Mouse (Mus musculus) C2C12 (cell line): Measurements from ENCODE around the gene Nt5c2. TPM values are rescaled to one million over a fixed set of nuclear protein-coding genes. Genes with fewer than 3 reads are reported as not detected.
A peak's percentile ranks its signal among the peaks of the same experiment; 100 is the strongest.

Source experiments
- H3K27me3 ChIP-seq: one replicate; pipeline ENCODE4 v1.6.1; 2011; ENCODE audit not compliant: control insufficient read depth, insufficient read depth, insufficient read length
- H3K36me3 ChIP-seq: one replicate; pipeline ENCODE4 v1.6.1; 2011; ENCODE audit not compliant: control insufficient read depth, insufficient read depth
- H3K4me3 ChIP-seq: one replicate; pipeline ENCODE4 v1.5.1; 2011; ENCODE audit warnings: mild to moderate bottlenecking, control low read depth; ENCODE audit not compliant: poor library complexity, insufficient read depth, severe bottlenecking
- H3K79me2 ChIP-seq: one replicate; pipeline ENCODE4 v1.6.1; 2011; ENCODE audit not compliant: control insufficient read depth, insufficient read depth
- H3K79me3 ChIP-seq: one replicate; pipeline ENCODE4 v1.6.1; 2011; ENCODE audit warnings: low read depth, control low read depth
- H3ac ChIP-seq: one replicate; pipeline ENCODE3; 2011; ENCODE audit warnings: low read depth; ENCODE audit not compliant: control insufficient read depth, insufficient read length
- CEBPB ChIP-seq: IDR thresholded peaks from one replicate; pipeline ENCODE4 v1.6.1; 2011; ENCODE audit warnings: low read depth, mild to moderate bottlenecking, control low read depth, moderate library complexity
- CTCF ChIP-seq: IDR thresholded peaks from one replicate; pipeline ENCODE4 v1.5.1; 2011; ENCODE audit not compliant: control insufficient read depth, insufficient read depth, insufficient read length
- FOSL1 ChIP-seq: IDR thresholded peaks from one replicate; pipeline ENCODE4 v1.8.0; 2011; ENCODE audit warnings: mild to moderate bottlenecking, low read length; ENCODE audit not compliant: poor library complexity, insufficient read depth, severe bottlenecking
- MAX ChIP-seq: IDR thresholded peaks from one replicate; pipeline ENCODE4 v1.6.1; 2011; ENCODE audit warnings: mild to moderate bottlenecking, control low read depth
- MYOD1 ChIP-seq: IDR thresholded peaks from one replicate; pipeline ENCODE4 v1.6.1; 2011; ENCODE audit warnings: low read depth; ENCODE audit not compliant: control insufficient read depth, insufficient read length
- MYOG ChIP-seq: IDR thresholded peaks from one replicate; pipeline ENCODE4 v1.6.1; 2011; ENCODE audit not compliant: control insufficient read depth, insufficient read length; ENCODE audit errors: extremely low read depth
- USF1 ChIP-seq: IDR thresholded peaks from one replicate; pipeline ENCODE4 v1.6.1; 2011; ENCODE audit warnings: low read depth, mild to moderate bottlenecking, control low read depth, moderate library complexity
- polyA plus RNA-seq: library from polyadenylated mRNA; unstranded; fragments of >200 nt; fragmentation: generic; extraction: Trizol; gene quantifications from one replicate; pipeline ENCODE4 v1.2.1, GENCODE M21; 2012; ENCODE audit warnings: missing spikeins

The Nt5c2 gene
- polyA plus RNA-seq, 1 experiment = 18.2 TPM

GRCm38 (mm10) chr19:46889666-46890065 is 125.3 kb downstream of the Nt5c2 start:
- Histone ChIP-seq H3K27me3 (no peaks in the 10 kb centered on the region), H3K79me3 (no peaks in the 10 kb centered on the region), H3K79me2 (no peaks in the 10 kb centered on the region), H3ac (no peak overlapping the region), H3K4me3 (no peak overlapping the region), H3K36me3 (peaks cover 79% of the 10 kb centered on the region)
- TF ChIP-seq MYOD1 (no peak), USF1 (no peak), MYOG (no peak), CTCF (no peak), CEBPB (no peak), MAX (no peak), FOSL1 (no peak)

GRCm38 (mm10) chr19:46887811-46888527 is 127.0 kb downstream of the Nt5c2 start:
- TF ChIP-seq MAX (no peak), FOSL1 (no peak), CTCF (no peak)
- Histone ChIP-seq H3K79me2 (no peaks in the 10 kb centered on the region), H3K27me3 (no peaks in the 10 kb centered on the region), H3K4me3 (no peak overlapping the region), H3K79me3 (no peaks in the 10 kb centered on the region), H3ac (no peak overlapping the region), H3K36me3 (peaks cover 86% of the 10 kb centered on the region)

GRCm38 (mm10) chr19:46886826-46887225 is 128.1 kb downstream of the Nt5c2 start:
- Histone ChIP-seq H3ac (no peak overlapping the region), H3K4me3 (no peak overlapping the region), H3K79me3 (no peaks in the 10 kb centered on the region), H3K27me3 (no peaks in the 10 kb centered on the region), H3K36me3 (peaks cover 87% of the 10 kb centered on the region), H3K79me2 (no peaks in the 10 kb centered on the region)
- TF ChIP-seq CTCF (no peak), FOSL1 (no peak), MYOD1 (no peak), CEBPB (no peak), USF1 (no peak), MAX (no peak)

GRCm38 (mm10) chr19:46885365-46885764 is 129.6 kb downstream of the Nt5c2 start:
- TF ChIP-seq MYOG (no peak), MAX (no peak), USF1 (no peak), MYOD1 (peak; percentile 80), CTCF (no peak)
- Histone ChIP-seq H3K79me3 (no peaks in the 10 kb centered on the region), H3K4me3 (no peak overlapping the region), H3ac (no peak overlapping the region), H3K79me2 (no peaks in the 10 kb centered on the region), H3K36me3 (peaks cover 73% of the 10 kb centered on the region), H3K27me3 (no peaks in the 10 kb centered on the region)

- Histone ChIP-seq H3K79me2 (no peaks in the 10 kb centered on the region), H3K36me3 (peaks cover 26% of the 10 kb centered on the region), H3ac (no peak overlapping the region), H3K27me3 (no peaks in the 10 kb centered on the region), H3K4me3 (no peak overlapping the region), H3K79me3 (no peaks in the 10 kb centered on the region)
- TF ChIP-seq MAX (no peak), MYOD1 (no peak), CEBPB (no peak), FOSL1 (no peak), CTCF (no peak), MYOG (no peak), USF1 (no peak)
Observed at GRCm38 (mm10) chr19:46879876-46880275, 135.1 kb downstream of the Nt5c2 start.

- Histone ChIP-seq H3K27me3 (no peaks in the 10 kb centered on the region), H3K4me3 (no peak overlapping the region), H3K79me2 (no peaks in the 10 kb centered on the region), H3K79me3 (no peaks in the 10 kb centered on the region), H3ac (no peak overlapping the region), H3K36me3 (peaks cover 10% of the 10 kb centered on the region)
- TF ChIP-seq USF1 = no peak
- TF ChIP-seq FOSL1 = no peak
- no peak for TF ChIP-seq MYOD1
- no peak for TF ChIP-seq MYOG
- TF ChIP-seq MAX = no peak
- TF ChIP-seq CEBPB = no peak
- TF ChIP-seq CTCF = no peak
Observed at GRCm38 (mm10) chr19:46878346-46878745, 136.6 kb downstream of the Nt5c2 start.
